Mouse (Mus musculus): Measurements from ENCODE around the gene Dcaf4. TPM values are rescaled to one million over a fixed set of nuclear protein-coding genes. Genes with fewer than 3 reads are reported as not detected.

Dcaf4 gene
- total RNA-seq, 2 experiments from 2014 or later: 36.6 to 43.1 TPM

DNA sequence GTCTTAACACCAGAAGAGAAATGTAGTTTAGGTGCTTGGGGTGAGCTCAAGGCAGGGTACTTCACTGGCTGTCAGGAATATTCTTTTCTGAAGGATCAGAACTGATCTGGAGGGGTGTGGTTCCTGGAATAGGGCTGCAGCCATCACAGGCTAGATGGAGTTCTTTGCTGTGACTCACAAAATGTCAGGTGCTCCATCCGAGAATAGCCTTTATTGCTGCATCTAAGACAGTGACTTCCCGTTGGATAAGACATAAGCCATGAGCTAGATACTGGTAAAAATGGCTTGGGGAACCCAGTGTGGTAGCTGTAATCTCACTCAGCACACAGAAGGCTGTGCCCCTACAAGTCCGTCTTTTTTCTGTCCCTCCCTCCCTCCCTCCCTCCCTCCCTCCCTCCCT is 13.9 kb downstream of the Dcaf4 start:
- intact Hi-C loops (cut with DNase I): no loop called here
- no peak for DNase-seq

DNA sequence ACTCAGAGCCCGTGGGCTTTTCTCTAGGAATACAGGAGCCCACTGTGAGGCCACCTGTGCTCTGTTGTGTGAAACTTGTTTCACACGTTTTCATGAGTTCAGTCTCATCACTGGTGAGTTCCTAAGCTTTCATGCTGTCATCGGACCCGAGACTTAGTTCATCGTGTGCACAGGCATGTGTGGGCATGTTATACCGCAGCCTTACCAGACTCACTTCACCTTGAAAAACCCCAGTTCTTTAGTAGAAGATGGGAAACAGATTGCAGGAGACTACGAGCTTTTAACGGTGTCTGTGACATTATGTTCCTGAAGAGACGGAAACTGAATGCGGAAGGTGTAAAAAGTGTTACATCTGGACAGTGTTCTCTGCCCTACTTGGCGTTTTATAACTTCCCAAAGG is 15.2 kb downstream of the Dcaf4 start:
- intact Hi-C loops (cut with DNase I): no loop called here
- no peak for DNase-seq

DNA sequence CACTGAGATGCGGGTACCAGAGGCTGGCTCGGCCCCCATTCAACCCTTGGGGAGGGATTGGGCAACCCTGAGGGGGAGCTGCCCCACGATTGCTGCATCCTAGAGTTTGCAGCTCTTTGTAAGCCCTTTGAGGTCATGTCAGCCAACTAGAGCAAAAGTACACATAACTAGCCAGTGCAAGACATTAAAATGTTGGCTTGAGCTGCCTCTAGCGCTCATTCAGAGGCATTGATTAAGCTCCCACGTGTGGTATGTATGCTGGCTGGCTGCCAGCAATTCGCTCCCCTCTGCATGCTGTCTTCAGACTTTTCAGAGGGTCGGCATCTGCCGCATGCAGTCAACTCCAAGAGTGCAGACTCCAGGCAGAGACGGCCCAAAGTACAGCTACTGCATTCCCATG is 15.8 kb downstream of the Dcaf4 start:
- DNase-seq: peak; percentile 74
- intact Hi-C loops (cut with DNase I): no loop called here

DNA sequence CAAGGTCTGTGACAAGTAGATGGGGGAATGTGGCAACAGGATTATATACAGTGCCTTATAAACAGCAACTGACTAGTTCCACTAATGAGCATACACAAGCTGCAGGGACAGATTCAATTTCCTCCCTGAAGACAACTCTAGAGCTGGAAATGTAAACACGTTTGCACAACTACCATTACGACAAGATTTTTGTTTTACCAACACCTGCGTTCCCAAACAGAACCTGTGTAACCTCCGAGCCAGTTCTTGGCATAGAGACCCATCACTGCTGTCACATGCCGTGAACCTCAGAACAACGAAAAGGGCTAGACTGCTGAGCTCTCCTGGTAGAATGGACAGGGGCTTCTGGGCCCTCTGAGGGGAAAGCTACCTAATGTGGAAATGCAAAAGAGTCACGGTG is 23.7 kb downstream of the Dcaf4 start:
- no peak for DNase-seq
- intact Hi-C loops (cut with DNase I): no loop called here

DNA sequence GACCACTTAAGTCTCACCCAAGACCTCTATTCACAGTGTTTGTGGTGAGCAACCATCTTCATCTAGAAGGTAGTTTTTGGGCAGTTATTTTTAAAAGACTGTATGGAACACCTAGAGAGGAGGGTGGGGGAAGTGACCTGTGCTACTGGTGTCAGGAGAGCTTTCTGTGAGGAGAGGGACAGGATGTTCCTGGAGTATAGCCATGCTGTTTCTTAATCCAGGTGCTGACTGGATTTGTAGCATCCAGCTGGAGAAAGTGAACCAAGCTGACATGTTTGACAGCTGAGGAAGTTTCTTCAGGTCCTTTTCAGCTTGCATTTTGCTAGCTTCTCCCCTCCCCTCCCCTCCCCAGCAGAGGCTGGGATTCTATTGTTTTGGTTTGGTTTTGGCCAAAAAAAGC is 24.5 kb downstream of the Dcaf4 start:
- intact Hi-C loops (cut with DNase I): no loop called here
- no peak for DNase-seq

DNA sequence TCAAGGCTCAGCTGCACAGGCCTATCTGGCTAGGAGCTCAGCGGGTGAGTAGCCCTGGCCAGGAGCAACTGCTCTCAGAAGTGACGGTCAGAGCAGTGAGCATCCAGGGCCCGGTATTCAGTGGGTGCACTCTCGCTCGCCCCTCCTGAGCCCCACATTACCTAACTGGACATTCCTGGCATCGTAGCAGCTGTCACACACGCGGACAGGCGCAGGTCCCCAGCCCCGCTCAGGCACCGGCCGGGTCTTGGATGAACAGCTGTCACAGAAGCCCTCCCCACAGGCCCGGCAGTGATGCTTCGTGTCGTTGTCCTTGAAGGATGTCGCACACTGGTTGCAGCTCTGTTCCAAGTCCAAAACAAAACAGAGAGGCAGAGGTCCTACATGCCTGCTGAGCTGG is 31.0 kb downstream of the Dcaf4 start:
- no peak for DNase-seq

DNA sequence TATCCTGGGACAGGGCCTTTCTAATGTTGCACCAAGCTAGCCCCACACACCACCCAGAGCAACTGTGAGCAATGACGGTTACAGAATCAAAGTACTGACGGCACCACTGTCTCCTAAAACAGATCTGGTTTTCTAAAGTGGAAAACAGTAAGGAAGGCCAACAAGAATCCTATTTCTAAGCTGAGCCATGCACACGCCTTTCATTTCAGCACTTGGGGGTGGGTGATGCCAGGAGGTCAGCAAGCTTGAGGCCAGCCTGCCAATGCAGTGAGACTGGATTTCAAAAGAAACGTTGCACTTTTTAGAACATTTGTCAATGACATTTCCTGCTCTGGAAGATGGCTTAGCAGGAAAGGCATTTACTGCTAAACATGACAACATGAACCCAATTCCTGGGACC is 33.5 kb downstream of the Dcaf4 start:
- intact Hi-C loops (cut with DNase I): no loop called here
- DNase-seq: no peak

More for the DNA sequence above, 31.0 kb downstream of the Dcaf4 start:
- intact Hi-C loops (cut with DNase I): no loop called here

DNA sequence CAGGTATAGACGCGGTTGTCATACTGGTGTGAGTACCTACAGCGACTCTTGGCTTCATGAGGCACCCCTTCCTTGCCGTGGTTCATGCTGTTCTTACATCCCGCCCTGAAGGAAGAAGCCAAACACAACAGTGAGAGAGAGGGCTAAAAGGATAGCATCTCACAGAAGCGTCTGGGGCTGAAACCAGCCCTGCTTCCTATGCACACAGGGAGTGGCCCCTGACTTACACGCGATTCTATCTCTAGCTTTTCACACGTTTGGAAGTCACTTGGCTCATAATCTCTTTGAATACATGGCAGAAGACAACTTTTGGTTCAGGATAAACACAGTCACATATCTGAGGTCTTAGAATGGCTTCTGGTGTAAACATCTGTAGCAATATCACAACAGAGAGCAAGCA is 35.3 kb downstream of the Dcaf4 start:
- intact Hi-C loops (cut with DNase I): no loop called here
- no peak for DNase-seq

DNA sequence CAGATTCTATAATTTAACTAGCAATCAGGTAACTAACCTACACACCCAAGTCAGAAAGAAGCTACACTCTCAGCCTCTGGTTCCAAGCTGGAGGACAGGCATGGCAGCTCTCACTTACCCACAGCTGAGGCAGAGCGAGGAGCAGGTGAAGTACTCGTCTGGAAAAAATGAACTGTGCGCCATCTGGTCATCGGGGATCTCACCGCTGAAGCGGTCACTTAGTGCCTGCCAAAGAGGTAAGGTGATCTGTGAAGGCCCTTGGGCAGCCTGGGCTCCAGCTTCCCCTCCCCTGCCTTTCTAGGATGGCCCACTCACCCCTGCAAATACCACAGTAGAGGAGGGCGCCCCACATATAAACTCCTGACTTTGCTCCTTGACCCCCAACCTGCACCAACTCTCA is 38.2 kb downstream of the Dcaf4 start:
- no peak for DNase-seq
- intact Hi-C loops (cut with DNase I): no loop called here

DNA sequence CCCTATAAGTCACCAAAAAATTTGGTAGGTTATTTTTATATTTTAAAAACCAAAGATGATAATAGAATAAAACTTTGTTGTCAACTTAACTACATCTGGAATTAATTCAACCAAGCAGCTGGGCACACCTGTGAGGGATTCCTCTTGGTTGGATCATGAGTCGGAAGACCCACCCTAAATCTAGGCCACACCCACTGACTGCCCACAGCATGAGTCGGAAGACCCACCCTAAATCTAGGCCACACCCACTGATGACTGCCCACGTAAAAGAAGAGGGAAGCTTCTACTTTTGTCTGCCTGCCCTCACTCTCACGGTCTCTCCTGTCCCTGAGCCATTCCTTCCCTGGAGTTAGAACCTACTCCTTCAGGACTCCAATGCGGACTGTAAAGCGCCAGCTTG is 39.9 kb downstream of the Dcaf4 start:
- intact Hi-C loops (cut with DNase I): loop anchor here (10.0 kb wide), 1 partner anchor 95 kb away; no protein-coding TSS in a partner anchor
- DNase-seq: no peak

DNA sequence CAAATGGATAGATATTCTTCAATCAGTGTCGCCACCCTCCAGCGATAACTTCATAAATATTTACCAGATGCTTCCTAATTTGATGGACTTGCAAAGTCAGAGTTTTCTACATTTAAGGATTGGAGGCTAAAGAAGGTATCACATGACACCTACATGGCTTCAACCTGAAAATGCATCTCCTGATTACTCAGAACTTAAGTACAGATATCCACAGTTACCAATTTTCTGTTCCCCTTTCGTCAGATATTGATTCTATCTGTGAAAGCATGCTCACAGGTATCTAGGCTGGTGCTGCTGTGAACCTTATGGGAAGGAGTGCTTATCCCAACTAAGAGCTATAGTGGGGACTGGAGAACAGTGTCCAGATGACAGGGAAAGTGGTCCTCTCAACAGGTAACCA is 42.3 kb downstream of the Dcaf4 start:
- intact Hi-C loops (cut with DNase I): loop anchor here (10.0 kb wide), 1 partner anchor 92 kb away; no protein-coding TSS in a partner anchor
- DNase-seq: no peak

DNA sequence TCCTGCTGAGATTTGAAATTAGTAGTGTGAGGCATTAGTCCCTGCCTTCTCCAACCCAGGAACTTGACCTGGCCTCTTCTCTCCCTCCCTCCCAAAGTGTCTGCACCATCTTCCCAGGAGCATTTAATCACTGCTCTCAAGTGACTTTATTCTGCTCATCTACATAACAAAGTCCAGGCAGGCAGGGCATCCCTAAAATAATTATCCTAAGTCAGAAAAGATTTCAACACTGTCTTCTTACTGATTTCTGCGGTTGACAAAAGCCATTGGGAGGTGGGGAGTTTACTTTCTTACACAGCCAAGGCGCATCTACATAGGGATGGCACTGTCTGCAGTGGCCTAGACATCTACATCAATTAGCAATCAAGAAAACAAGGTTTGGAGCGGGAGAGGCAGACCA is 49.6 kb downstream of the Dcaf4 start:
- intact Hi-C loops (cut with DNase I): loop anchor here (10.0 kb wide), 1 partner anchor 85 kb away; no protein-coding TSS in a partner anchor
- no peak for DNase-seq

DNA sequence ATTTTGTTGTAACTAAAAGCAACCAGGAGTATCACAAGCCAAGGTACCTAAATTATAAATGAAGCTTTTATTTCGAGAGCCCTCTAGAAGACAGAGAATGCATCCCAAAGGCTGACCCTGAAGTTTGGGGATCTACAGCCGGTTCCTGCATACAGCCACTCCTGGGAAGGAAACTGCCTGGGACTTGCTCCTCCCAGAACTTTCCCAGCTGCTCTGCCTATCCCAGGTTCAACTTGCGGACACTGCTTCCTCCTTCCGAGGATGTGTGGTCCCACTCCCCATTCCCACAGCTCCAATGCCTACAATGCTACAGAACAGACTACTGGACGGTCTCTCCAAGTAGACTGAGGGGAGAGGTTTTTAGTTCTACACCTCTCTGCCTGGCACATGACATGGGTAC is 52.5 kb downstream of the Dcaf4 start:
- DNase-seq: no peak
- intact Hi-C loops (cut with DNase I): no loop called here

DNA sequence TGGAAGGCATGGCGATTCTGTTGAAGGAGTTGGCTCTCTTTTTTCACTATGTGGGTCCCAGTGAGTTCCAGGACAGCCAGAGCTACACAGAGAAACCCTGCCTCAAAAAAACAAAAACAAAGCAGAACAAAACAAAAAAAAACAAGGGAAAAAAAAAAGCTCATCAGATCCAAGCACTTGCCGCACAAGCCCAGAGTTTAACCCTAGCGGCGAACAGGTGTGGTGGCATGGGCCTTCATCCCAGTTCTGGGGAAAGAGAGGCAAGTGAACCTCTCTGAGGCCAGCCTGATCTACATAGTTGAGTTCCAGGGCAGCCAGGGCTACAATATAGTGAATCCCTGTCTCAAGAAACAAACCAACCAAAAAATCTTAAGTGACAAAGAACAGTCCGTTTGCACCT is 57.2 kb downstream of the Dcaf4 start:
- intact Hi-C loops (cut with DNase I): no loop called here
- DNase-seq: no peak

DNA sequence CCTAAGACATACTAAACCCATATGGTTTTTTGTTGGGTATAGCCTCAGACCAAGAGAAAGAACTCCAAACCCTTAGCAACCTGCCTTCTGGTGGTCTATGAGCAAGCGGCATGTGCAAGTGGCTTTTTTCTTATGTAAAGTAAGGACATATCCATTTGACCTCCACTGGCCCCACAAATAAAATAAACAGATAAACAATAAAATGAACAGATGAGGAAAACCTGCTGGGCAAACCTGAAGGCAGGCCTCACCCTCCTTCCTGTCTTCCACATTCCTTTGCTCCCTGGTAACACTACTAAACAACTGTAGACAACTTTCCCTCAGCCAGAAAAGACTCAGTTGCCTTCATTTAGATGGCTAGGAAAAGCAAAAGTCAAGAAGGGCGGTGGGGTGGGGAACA is 58.1 kb downstream of the Dcaf4 start:
- intact Hi-C loops (cut with DNase I): no loop called here
- no peak for DNase-seq

DNA sequence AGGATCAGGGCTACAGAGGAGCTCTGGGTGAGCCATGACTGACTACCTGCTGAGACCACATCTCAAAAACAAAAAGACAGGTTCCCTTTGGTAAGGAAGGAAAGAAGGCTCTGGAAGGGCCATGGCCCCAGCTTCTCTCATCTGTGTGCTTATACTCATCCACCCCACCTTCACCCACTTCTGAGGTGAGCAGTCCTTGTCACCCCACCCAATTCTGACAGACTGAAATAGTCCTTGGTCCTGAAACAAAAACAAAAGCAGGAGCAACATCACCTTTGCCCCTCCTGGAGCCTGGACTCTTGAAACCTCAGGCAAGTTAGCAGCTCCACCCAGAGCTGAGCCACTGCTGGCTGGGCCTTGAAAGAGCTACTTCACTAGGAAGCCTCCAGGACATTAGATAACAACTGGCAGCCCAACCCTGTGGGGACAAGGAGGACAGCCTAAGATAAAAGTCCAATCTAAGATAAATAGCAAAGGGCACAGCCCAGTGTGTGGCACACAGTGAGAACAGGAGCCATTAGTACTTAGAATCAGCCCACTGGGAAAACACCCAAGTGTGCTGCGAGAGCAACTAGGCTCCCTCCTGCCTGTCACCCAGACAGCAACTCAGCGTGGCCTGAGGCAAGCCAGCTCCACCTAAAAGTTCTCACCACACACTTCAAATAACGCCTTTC is 58.8 kb downstream of the Dcaf4 start:
- intact Hi-C loops (cut with DNase I): no loop called here
- DNase-seq: no peak

DNA sequence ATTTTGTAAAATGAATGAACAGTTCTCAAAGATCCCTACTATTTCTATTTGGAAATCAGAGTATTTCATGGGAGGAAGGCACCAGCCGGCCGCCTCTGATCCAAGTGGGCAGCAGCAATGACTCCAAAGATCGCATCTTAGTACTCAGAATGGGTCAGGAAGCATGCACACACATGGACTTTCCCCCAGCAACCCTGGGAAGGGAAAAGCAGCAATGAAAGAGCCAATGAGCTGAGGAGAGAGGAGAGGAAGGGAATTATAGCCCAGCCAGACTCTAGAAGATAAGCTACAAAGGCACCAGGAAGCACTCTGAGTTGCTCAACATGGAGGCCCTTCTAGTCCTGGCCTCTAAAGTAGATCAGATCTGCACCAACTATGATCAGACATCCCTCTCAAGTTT is 60.0 kb downstream of the Dcaf4 start:
- intact Hi-C loops (cut with DNase I): no loop called here
- DNase-seq: no peak

DNA sequence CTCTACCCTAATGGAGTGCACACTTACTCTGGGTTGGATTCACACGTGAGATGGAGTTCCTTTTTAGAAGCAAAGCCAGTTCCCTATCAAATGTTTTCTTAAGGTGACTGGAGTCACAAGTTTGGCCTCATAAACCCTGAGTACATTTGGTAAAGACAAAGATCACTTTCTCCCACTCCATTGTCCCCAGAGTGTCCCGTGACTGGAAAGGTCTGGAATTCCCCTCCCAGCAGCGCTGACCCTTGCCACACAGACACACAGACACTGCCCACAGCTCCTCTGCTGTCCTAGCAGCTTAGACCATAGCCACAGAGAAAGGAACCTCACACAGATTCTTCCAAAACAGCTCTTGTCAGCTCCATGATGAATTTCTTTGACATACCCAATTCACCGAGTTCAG is 61.8 kb downstream of the Dcaf4 start:
- DNase-seq: no peak
- intact Hi-C loops (cut with DNase I): no loop called here

DNA sequence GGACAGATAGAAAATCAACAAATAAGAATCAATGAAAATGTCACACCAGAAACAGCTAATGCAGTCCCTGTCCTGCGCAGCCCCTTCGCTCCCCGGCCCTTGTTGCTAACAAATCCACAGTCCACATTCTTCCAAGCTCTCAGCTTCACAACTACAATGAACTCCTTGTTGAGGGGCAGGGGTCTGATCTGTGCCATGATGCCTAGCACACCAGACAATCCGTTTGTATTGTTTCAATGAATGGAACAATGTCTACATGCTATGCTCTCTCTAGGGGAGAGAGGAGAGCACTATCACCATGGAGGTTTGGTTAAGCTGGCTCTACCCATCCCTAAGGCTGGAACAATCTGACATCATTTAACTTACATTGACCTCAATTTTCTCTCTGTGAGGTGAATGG is 62.5 kb downstream of the Dcaf4 start:
- no peak for DNase-seq
- intact Hi-C loops (cut with DNase I): no loop called here

DNA sequence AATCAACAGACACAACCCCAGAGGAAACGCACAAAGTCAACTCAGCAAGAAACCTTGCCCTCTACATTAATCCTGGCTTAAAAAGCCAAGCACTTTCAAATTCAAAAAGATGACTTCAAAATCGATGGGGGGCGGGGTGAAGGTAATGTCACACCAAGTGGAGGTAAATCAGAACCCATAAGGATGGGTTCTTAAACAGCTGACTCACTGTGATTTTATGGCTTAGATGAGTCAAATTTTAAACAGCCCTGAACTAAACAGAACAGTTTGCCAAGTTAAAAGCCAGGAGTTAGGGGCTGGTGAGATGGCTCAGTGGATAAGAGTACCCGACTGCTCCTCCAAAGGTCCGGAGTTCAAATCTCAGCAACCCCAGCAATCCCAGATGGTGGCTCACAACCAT is 66.4 kb downstream of the Dcaf4 start:
- intact Hi-C loops (cut with DNase I): no loop called here
- DNase-seq: no peak
